Mouse (Mus musculus) C2C12 (cell line): ENCODE measurements around the gene Igsf21. TPM values are rescaled to one million over a fixed set of nuclear protein-coding genes. Genes with fewer than 3 reads are reported as not detected.

Experiments
- H3K27me3 ChIP-seq: one replicate; pipeline ENCODE4 v1.6.1; 2011; ENCODE audit not compliant: control insufficient read depth, insufficient read depth, insufficient read length
- H3K36me3 ChIP-seq: one replicate; pipeline ENCODE4 v1.6.1; 2011; ENCODE audit not compliant: control insufficient read depth, insufficient read depth
- H3K4me3 ChIP-seq: one replicate; pipeline ENCODE4 v1.5.1; 2011; ENCODE audit warnings: mild to moderate bottlenecking, control low read depth; ENCODE audit not compliant: poor library complexity, insufficient read depth, severe bottlenecking
- H3K79me2 ChIP-seq: one replicate; pipeline ENCODE4 v1.6.1; 2011; ENCODE audit not compliant: control insufficient read depth, insufficient read depth
- H3K79me3 ChIP-seq: one replicate; pipeline ENCODE4 v1.6.1; 2011; ENCODE audit warnings: low read depth, control low read depth
- H3ac ChIP-seq: one replicate; pipeline ENCODE3; 2011; ENCODE audit warnings: low read depth; ENCODE audit not compliant: control insufficient read depth, insufficient read length
- CEBPB ChIP-seq: IDR thresholded peaks from one replicate; pipeline ENCODE4 v1.6.1; 2011; ENCODE audit warnings: low read depth, mild to moderate bottlenecking, control low read depth, moderate library complexity
- CTCF ChIP-seq: IDR thresholded peaks from one replicate; pipeline ENCODE4 v1.5.1; 2011; ENCODE audit not compliant: control insufficient read depth, insufficient read depth, insufficient read length
- FOSL1 ChIP-seq: IDR thresholded peaks from one replicate; pipeline ENCODE4 v1.8.0; 2011; ENCODE audit warnings: mild to moderate bottlenecking, low read length; ENCODE audit not compliant: poor library complexity, insufficient read depth, severe bottlenecking
- MAX ChIP-seq: IDR thresholded peaks from one replicate; pipeline ENCODE4 v1.6.1; 2011; ENCODE audit warnings: mild to moderate bottlenecking, control low read depth
- MYOD1 ChIP-seq: IDR thresholded peaks from one replicate; pipeline ENCODE4 v1.6.1; 2011; ENCODE audit warnings: low read depth; ENCODE audit not compliant: control insufficient read depth, insufficient read length
- MYOG ChIP-seq: IDR thresholded peaks from one replicate; pipeline ENCODE4 v1.6.1; 2011; ENCODE audit not compliant: control insufficient read depth, insufficient read length; ENCODE audit errors: extremely low read depth
- USF1 ChIP-seq: IDR thresholded peaks from one replicate; pipeline ENCODE4 v1.6.1; 2011; ENCODE audit warnings: low read depth, mild to moderate bottlenecking, control low read depth, moderate library complexity
- polyA plus RNA-seq: library from polyadenylated mRNA; unstranded; fragments of >200 nt; fragmentation: generic; extraction: Trizol; gene quantifications from one replicate; pipeline ENCODE4 v1.2.1, GENCODE M21; 2012; ENCODE audit warnings: missing spikeins

The Igsf21 gene
- polyA plus RNA-seq, 1 experiment: not detected

GRCm38 (mm10) chr4:140092367-140092766 lies 154.2 kb downstream of the Igsf21 start:
- Histone ChIP-seq H3K27me3 (no peaks in the 10 kb centered on the region), H3K36me3 (no peaks in the 10 kb centered on the region), H3K79me2 (no peaks in the 10 kb centered on the region), H3K4me3 (no peak overlapping the region), H3ac (no peak overlapping the region), H3K79me3 (no peaks in the 10 kb centered on the region)
- TF ChIP-seq MYOD1 (no peak), MAX (no peak), USF1 (no peak), CTCF (no peak), MYOG (no peak), CEBPB (no peak), FOSL1 (no peak)

- Histone ChIP-seq H3K4me3 (no peak overlapping the region), H3K36me3 (no peaks in the 10 kb centered on the region), H3K79me2 (no peaks in the 10 kb centered on the region), H3ac (no peak overlapping the region), H3K27me3 (no peaks in the 10 kb centered on the region), H3K79me3 (no peaks in the 10 kb centered on the region)
- TF ChIP-seq MYOD1: no peak
- no peak for TF ChIP-seq MAX
- TF ChIP-seq FOSL1: no peak
- TF ChIP-seq USF1: no peak
Observed at GRCm38 (mm10) chr4:140091693-140092092, 154.9 kb downstream of the Igsf21 start.

- Histone ChIP-seq H3K79me3 (no peaks in the 10 kb centered on the region), H3K27me3 (no peaks in the 10 kb centered on the region), H3K36me3 (no peaks in the 10 kb centered on the region), H3K4me3 (no peak overlapping the region), H3ac (no peak overlapping the region), H3K79me2 (no peaks in the 10 kb centered on the region)
- TF ChIP-seq MAX (no peak), USF1 (no peak), CTCF (no peak), FOSL1 (no peak), MYOD1 (no peak), MYOG (no peak), CEBPB (no peak)
Observed at GRCm38 (mm10) chr4:140089676-140090075, 156.9 kb downstream of the Igsf21 start.

GRCm38 (mm10) chr4:140088711-140089440 lies 157.7 kb downstream of the Igsf21 start:
- Histone ChIP-seq H3ac (no peak overlapping the region), H3K27me3 (no peaks in the 10 kb centered on the region), H3K4me3 (no peak overlapping the region), H3K79me3 (no peaks in the 10 kb centered on the region), H3K79me2 (no peaks in the 10 kb centered on the region), H3K36me3 (no peaks in the 10 kb centered on the region)
- TF ChIP-seq MYOG (no peak), CEBPB (no peak), MYOD1 (no peak), MAX (no peak), USF1 (no peak), FOSL1 (no peak)

- H3K79me2 ChIP-seq: no peaks in the 10 kb centered on the region
- peaks cover 3% of the 10 kb centered on the region for H3K27me3 ChIP-seq
- TF ChIP-seq MYOD1 (no peak), MYOG (no peak), FOSL1 (no peak), CEBPB (no peak), CTCF (no peak), USF1 (no peak), MAX (no peak)
- H3K36me3 ChIP-seq: no peaks in the 10 kb centered on the region
- H3ac ChIP-seq: no peak overlapping the region
- H3K79me3 ChIP-seq: no peaks in the 10 kb centered on the region
- H3K4me3 ChIP-seq: no peak overlapping the region
Observed at GRCm38 (mm10) chr4:140086192-140086591, 160.4 kb downstream of the Igsf21 start.

GRCm38 (mm10) chr4:140084521-140085011 lies 162.0 kb downstream of the Igsf21 start:
- TF ChIP-seq MYOD1: no peak
- TF ChIP-seq CTCF: no peak
- no peak for TF ChIP-seq MAX
- TF ChIP-seq MYOG: no peak
- no peak for TF ChIP-seq FOSL1
- no peak for TF ChIP-seq USF1
- TF ChIP-seq CEBPB: no peak
- no peaks in the 10 kb centered on the region for H3K79me2 ChIP-seq

More at GRCm38 (mm10) chr4:140084521-140085011, 162.0 kb downstream of the Igsf21 start:
- Histone ChIP-seq H3K27me3 (peaks cover 3% of the 10 kb centered on the region), H3K79me3 (no peaks in the 10 kb centered on the region), H3K36me3 (no peaks in the 10 kb centered on the region), H3K4me3 (no peak overlapping the region), H3ac (no peak overlapping the region)
